Mouse (Mus musculus): ENCODE measurements around the gene Slc47a1.

- TF ChIP-seq CTCF (IDR thresholded peaks at IDR 0.05; ENCODE audit: borderline replicate concordance, control insufficient read depth, extremely low read depth, insufficient read depth, low read length, poor library complexity) (no peak), POLR2A (IDR thresholded peaks at IDR 0.05; ENCODE audit: control insufficient read depth, extremely low read depth, insufficient read depth, low read length, poor library complexity) (no peak)
Measured at GRCm38 (mm10) chr11:61340374-61340773, 37.8 kb downstream of the Slc47a1 start.

Measured in thymus, adult 2 months (tissue).